Mouse (Mus musculus) forelimb bud, embryonic 11.5 days (tissue): Measurements from ENCODE around the gene Htt.

Source experiments
- DNase-seq: peaks from one replicate; pipeline ENCODE4 v3.0.0-alpha.2; 2012; ENCODE audit warnings: low read depth, low spot score

Gene Htt

GRCm38 (mm10) chr5:34889252-34889651 is 127.7 kb downstream of the Htt start:
- DNase-seq = no peak

- no peak for DNase-seq
These were observed 135.3 kb downstream of the Htt start for GRCm38 (mm10) chr5:34896697-34897453.

- DNase-seq = no peak
These were observed 138.4 kb downstream of the Htt start for GRCm38 (mm10) chr5:34899787-34900469.

GRCm38 (mm10) chr5:34902371-34902770 is 140.8 kb downstream of the Htt start:
- DNase-seq = no peak

GRCm38 (mm10) chr5:34902811-34903385 is 141.4 kb downstream of the Htt start:
- no peak for DNase-seq

- DNase-seq = no peak
These were observed 142.9 kb downstream of the Htt start for GRCm38 (mm10) chr5:34904412-34904811.

- no peak for DNase-seq
These were observed 145.7 kb downstream of the Htt start for GRCm38 (mm10) chr5:34907230-34907629.

- no peak for DNase-seq
These were observed 146.6 kb downstream of the Htt start, which contains the start of gene Msantd1 for GRCm38 (mm10) chr5:34907910-34908725. Gene Msantd1, plus strand, starts transcription at chr5:34908012.

GRCm38 (mm10) chr5:34908726-34909633 is 147.4 kb downstream of the Htt start:
- no peak for DNase-seq

GRCm38 (mm10) chr5:34909634-34910503 is 148.3 kb downstream of the Htt start:
- DNase-seq = no peak

GRCm38 (mm10) chr5:34910504-34910815 is 148.9 kb downstream of the Htt start:
- no peak for DNase-seq

GRCm38 (mm10) chr5:34915801-34916200 is 154.3 kb downstream of the Htt start:
- peak; percentile 57 for DNase-seq

GRCm38 (mm10) chr5:34917234-34917655 is 155.7 kb downstream of the Htt start:
- no peak for DNase-seq

GRCm38 (mm10) chr5:34918785-34919184 is 157.2 kb downstream of the Htt start:
- DNase-seq = no peak

- DNase-seq = no peak
These were observed 161.0 kb downstream of the Htt start for GRCm38 (mm10) chr5:34922531-34922930.

GRCm38 (mm10) chr5:34923920-34924319 is 162.4 kb downstream of the Htt start:
- DNase-seq = no peak

GRCm38 (mm10) chr5:34924519-34924918 is 163.0 kb downstream of the Htt start:
- no peak for DNase-seq

GRCm38 (mm10) chr5:34927648-34928047 is 166.1 kb downstream of the Htt start:
- no peak for DNase-seq

- DNase-seq = no peak
These were observed 168.8 kb downstream of the Htt start for GRCm38 (mm10) chr5:34930151-34930975.
